Mouse (Mus musculus) cortical plate, adult 2 months (tissue): ENCODE data around the gene Papolg.

Source experiments
- CTCF ChIP-seq: fragments of 200-500 bp; IDR thresholded peaks from 2 replicates; pipeline ENCODE4 v1.5.1; 2011; ENCODE audit warnings: mild to moderate bottlenecking, control low read depth, low read length; ENCODE audit not compliant: insufficient read depth; ENCODE audit errors: extremely low read depth
- POLR2A ChIP-seq: fragments of 200-500 bp; IDR thresholded peaks from 2 replicates; pipeline ENCODE4 v1.6.1; 2011; ENCODE audit warnings: mild to moderate bottlenecking, low read length, control low read depth; ENCODE audit not compliant: insufficient read depth; ENCODE audit errors: extremely low read depth

GRCm38 (mm10) chr11:23856723-23857112, 38.3 kb downstream of the Papolg start:
- TF ChIP-seq POLR2A (no peak), CTCF (no peak)
